Mouse (Mus musculus) heart, postnatal 25 days (tissue): ENCODE measurements around the gene P2rx1. TPM values are rescaled to one million over a fixed set of nuclear protein-coding genes. Genes with fewer than 3 reads are reported as not detected.

ENCODE experiments used
- DNase-seq: peaks from one replicate; pipeline ENCODE4 v3.0.0; 2022; ENCODE audit warnings: low spot score
- intact Hi-C: fragments of 180-260 bp; cut with DNase I; formaldehyde crosslinking; loops from one replicate; pipeline ENCODE4 v1.15.1; 2025
- total RNA-seq, 2 experiments: library from RNA; stranded (reverse); gene quantifications; 2 replicates each; pipeline ENCODE4 v1.2.3; 2021

P2rx1 gene
- under 1 TPM; 0.29 to 0.50 TPM for total RNA-seq

- no peak for DNase-seq
- intact Hi-C loops = no loop called here
These were observed at the start of gene P2rx1 for GRCm38 (mm10) chr11:72998771-72999170. P2rx1 (plus strand) TSS chr11:72999103.

GRCm38 (mm10) chr11:72951137-72952000 is 47.5 kb upstream of the P2rx1 start:
- intact Hi-C loops = no loop called here
- DNase-seq = no peak

- intact Hi-C loops = no loop called here
- peak; percentile 56 for DNase-seq
These were observed 46.7 kb upstream of the P2rx1 start for GRCm38 (mm10) chr11:72952226-72952625.

GRCm38 (mm10) chr11:72952697-72953096 is 46.2 kb upstream of the P2rx1 start:
- intact Hi-C loops = no loop called here
- DNase-seq = no peak

- DNase-seq = no peak
- intact Hi-C loops = no loop called here
These were observed 45.8 kb upstream of the P2rx1 start for GRCm38 (mm10) chr11:72953116-72953439.

DNA sequence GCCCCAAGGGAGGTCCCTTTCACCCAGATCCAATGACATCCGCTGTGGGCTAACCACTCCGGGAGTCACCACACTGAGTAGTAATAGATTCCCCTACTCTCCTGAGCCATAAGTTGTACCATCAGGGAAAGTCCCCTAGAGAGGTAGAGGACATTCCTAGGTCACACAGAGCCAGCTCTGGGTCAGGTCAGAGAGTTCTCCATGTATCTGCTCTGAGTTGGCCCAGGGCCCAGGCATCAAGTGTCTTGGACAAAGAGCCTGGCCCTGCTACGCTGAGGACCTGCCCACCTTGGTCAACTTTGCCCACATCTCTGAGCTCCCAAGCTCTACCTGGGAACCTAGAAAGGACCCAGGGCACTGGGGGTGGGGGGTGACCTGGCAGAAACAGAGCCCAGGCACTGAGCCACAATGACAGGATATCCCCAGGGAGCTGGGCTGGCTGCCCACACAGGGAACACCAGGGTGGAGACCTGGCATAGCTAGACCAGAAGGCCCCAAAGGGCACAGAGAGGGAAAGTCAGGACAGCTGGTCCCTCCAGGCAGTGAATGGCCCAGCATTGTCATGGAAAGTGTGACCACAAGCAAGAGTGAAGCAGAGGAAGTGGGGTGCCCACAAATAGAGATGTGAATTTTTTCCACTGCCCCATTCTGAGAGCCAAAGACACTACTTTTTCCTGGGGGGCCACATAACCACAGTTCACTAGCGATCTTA is 45.3 kb upstream of the P2rx1 start:
- peak; percentile 62 for DNase-seq
- intact Hi-C loops = no loop called here

- intact Hi-C loops = no loop called here
- no peak for DNase-seq
These were observed 44.7 kb upstream of the P2rx1 start for GRCm38 (mm10) chr11:72954216-72954615.

DNA sequence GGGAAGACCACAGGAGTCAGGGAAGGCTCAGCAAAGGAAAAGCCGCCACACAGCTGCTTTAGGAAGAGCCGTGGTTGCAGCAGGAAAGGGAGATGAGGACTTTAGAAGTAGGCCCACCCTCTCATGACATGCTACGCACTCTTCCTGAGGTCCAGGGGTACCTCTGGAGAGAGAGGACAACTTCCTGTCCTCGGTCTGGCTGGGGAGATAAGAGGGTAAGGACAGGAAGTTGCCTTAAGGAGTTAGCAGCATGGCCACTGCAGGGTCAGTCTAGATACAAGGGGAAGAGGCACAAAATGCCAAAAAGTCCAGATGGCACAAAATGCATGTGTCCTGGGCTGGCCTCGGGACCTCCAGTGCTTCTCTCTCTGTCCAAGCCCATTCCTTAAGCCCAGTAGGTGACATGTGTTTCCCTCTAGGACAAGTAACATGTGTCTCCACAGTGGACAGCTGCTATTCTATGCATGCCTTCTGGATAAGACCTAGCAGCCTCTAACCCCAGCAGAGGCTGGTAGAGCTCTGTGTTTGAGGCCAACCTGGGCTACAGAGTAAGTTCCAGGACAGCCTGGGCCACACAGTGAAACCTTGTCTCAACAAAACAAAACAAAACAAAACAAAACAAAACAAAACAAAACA is 43.4 kb upstream of the P2rx1 start:
- intact Hi-C loops = no loop called here
- no peak for DNase-seq

- intact Hi-C loops = no loop called here
- no peak for DNase-seq
These were observed 41.6 kb upstream of the P2rx1 start for GRCm38 (mm10) chr11:72957318-72957717.

GRCm38 (mm10) chr11:72959924-72960679 is 38.8 kb upstream of the P2rx1 start:
- no peak for DNase-seq
- intact Hi-C loops = loop anchor here (5.0 kb wide), 1 partner anchor 33 kb away; no protein-coding TSS in a partner anchor

GRCm38 (mm10) chr11:72960723-72961071 is 38.2 kb upstream of the P2rx1 start:
- intact Hi-C loops = loop anchor here (5.0 kb wide), 1 partner anchor 33 kb away; no protein-coding TSS in a partner anchor

GRCm38 (mm10) chr11:72961072-72961980 is 37.6 kb upstream of the P2rx1 start, which contains the start of gene Atp2a3:
Atp2a3 (plus strand) TSS chr11:72961169.
- no peak for DNase-seq
- intact Hi-C loops = loop anchor here (5.0 kb wide), 1 partner anchor 34 kb away; no protein-coding TSS in a partner anchor

More at GRCm38 (mm10) chr11:72960723-72961071, 38.2 kb upstream of the P2rx1 start:
- no peak for DNase-seq

- no peak for DNase-seq
- intact Hi-C loops = loop anchor here (2.0 to 5.0 kb wide), 2 partner anchors 24 to 35 kb away; no protein-coding TSS in a partner anchor
These were observed 36.5 kb upstream of the P2rx1 start for GRCm38 (mm10) chr11:72962378-72962777.

- no peak for DNase-seq
- intact Hi-C loops = loop anchor here (2.0 to 5.0 kb wide), 2 partner anchors 24 to 36 kb away; no protein-coding TSS in a partner anchor
These were observed 35.7 kb upstream of the P2rx1 start for GRCm38 (mm10) chr11:72963058-72963788.

DNA sequence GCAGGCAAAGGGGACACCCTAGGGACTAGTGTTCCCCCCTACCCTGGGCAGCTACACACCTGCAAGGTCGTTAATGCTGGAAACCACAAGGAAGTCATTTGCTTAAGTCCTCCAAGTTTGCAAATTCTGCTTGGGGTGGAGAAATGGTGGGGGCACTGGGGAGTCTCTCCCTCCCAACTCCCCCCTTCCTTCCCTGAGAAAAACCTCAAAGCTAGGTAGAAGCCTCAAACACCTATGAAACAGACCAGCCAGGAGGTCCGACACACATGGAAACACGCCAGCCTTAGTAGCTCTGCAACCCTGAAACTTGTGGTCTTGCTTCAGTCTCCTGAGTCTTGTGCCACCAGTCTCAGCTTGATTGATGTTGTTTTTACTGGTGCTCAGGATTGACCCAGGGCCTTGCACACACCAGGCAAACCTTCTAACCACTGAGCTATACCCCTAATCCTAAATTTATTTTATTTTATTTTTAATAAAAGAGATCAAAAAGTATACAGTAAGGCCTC is 35.1 kb upstream of the P2rx1 start:
- intact Hi-C loops = loop anchor here (2.0 to 5.0 kb wide), 2 partner anchors 23 to 37 kb away; no protein-coding TSS in a partner anchor
- DNase-seq = no peak

DNA sequence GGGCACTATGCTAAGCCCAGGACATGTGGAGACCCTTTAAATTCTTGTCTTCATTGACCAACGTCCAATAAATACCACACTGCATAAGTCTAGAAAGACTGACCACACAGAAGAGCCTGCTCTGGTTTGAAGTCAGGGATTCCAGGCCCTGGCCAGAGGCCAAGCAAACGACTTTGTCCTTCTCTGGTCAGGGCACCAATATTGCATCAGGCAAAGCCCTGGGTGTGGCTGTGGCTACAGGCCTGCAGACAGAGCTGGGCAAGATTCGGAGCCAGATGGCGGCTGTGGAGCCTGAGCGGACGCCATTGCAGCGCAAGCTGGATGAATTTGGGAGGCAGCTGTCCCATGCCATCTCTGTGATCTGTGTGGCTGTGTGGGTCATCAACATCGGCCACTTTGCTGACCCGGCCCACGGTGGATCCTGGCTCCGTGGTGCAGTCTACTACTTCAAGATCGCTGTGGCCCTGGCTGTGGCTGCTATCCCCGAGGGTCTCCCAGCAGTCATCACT is 23.9 kb upstream of the P2rx1 start:
- intact Hi-C loops = no loop called here

DNA sequence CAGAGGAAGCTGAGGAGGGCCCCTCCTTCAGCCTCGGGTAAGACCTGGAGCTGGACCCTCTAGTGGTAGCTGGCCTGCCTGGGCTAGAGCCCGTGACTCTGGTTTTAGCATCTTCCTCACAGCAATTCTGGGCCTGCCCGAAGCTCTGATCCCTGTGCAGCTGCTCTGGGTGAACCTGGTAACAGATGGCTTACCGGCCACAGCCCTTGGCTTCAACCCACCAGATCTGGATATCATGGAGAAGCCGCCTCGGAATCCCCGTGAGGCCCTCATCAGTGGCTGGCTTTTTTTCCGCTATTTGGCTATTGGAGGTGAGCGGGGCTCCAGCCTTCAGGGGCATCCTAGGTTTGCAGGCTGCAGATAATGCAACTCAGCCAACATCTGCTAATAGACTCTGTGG is 16.4 kb upstream of the P2rx1 start:
- no peak for DNase-seq
- intact Hi-C loops = loop anchor here (5.0 kb wide), 1 partner anchor 55 kb away; no protein-coding TSS in a partner anchor

More for the DNA sequence above, 23.9 kb upstream of the P2rx1 start:
- DNase-seq = no peak
